Mouse (Mus musculus) limb, embryonic 11.5 days (tissue): ENCODE measurements around the gene Skint11. TPM values are rescaled to one million over a fixed set of nuclear protein-coding genes. Genes with fewer than 3 reads are reported as not detected.
"Not testable (repeated sequence)": the region's sequence is repeated elsewhere in the genome, so short reads cannot be mapped to it uniquely, and the experiment has no call there.

ENCODE experiments used
- ATAC-seq: fragments of 200-750 bp; cut with Nextera tagmentation; 2 replicates; pipeline ENCODE4 v1.8.0; 2017; ENCODE audit warnings: low read depth; ENCODE audit not compliant: insufficient number of reproducible peaks, low FRiP score, low TSS enrichment
- DNase-seq: peaks from one replicate; pipeline ENCODE4 v3.0.0-alpha.2; 2015; ENCODE audit warnings: low spot score
- H3K27ac ChIP-seq: fragments of 300-500 bp; sonication (generic); replicated peaks from 2 replicates; pipeline ENCODE4 v1.5.1; 2014; ENCODE audit warnings: low read depth, mild to moderate bottlenecking, low read length
- H3K27me3 ChIP-seq: fragments of 300-500 bp; sonication (generic); 2 replicates; pipeline ENCODE4 v1.6.1; 2014; ENCODE audit warnings: mild to moderate bottlenecking, low read length, mixed read lengths; ENCODE audit not compliant: control insufficient read depth, insufficient read depth
- H3K36me3 ChIP-seq: fragments of 300-500 bp; sonication (generic); 2 replicates; pipeline ENCODE4 v1.6.1; 2014; ENCODE audit warnings: mild to moderate bottlenecking, low read length, moderate library complexity, mixed read lengths; ENCODE audit not compliant: control insufficient read depth, insufficient read depth
- H3K4me1 ChIP-seq: fragments of 300-500 bp; sonication (generic); 2 replicates; pipeline ENCODE4 v1.6.1; 2014; ENCODE audit warnings: low read length, mixed read lengths; ENCODE audit not compliant: control insufficient read depth, insufficient read depth
- H3K4me2 ChIP-seq: fragments of 300-500 bp; sonication (generic); 2 replicates; pipeline ENCODE4 v1.6.1; 2014; ENCODE audit warnings: low read depth, mild to moderate bottlenecking, moderate library complexity; ENCODE audit not compliant: severe bottlenecking
- H3K4me3 ChIP-seq: fragments of 300-500 bp; sonication (generic); 2 replicates; pipeline ENCODE4 v1.5.1; 2014; ENCODE audit warnings: low read depth, low read length
- H3K9ac ChIP-seq: fragments of 300-500 bp; sonication (generic); 2 replicates; pipeline ENCODE4 v1.6.1; 2014; ENCODE audit warnings: mild to moderate bottlenecking, low read length
- H3K9me3 ChIP-seq: fragments of 300-500 bp; sonication (generic); 2 replicates; pipeline ENCODE4 v1.6.1; 2016; ENCODE audit warnings: low read length; ENCODE audit not compliant: control insufficient read depth
- WGBS: fragments of 180-500 bp; shearing (Covaris S2); extraction: QIAGEN DNeasy Blood & Tissue Kit; methylation state at CpG from one replicate; pipeline ENCODE4 v1.1.7; 2014; 5-methylcytosine and 5-hydroxymethylcytosine counted together
- polyA plus RNA-seq: library from polyadenylated mRNA; unstranded; fragments of >200 nt; fragmentation: Nextera tagmentation; extraction: Ambion mirVana; gene quantifications from 2 replicates; pipeline ENCODE4 v1.2.1, GENCODE M21; 2014

The Skint11 gene
- not detected in 2 replicates for polyA plus RNA-seq

- H3K4me3 ChIP-seq = no peak within 1 kb of the TSS
- DNase-seq (no peak), ATAC-seq (no peak)
- H3K36me3 ChIP-seq = no peaks in the 10 kb centered on the region
- no peak within 1 kb of the TSS for H3K9ac ChIP-seq
- H3K27ac ChIP-seq = no peak within 1 kb of the TSS
- no peaks in the 10 kb centered on the region for H3K4me1 ChIP-seq
- WGBS = 91% methylated on average over 1 of the region's 1 CpGs
- no peaks in the 10 kb centered on the region; the same call in 1 of the 2 replicates for H3K9me3 ChIP-seq
- no peak within 1 kb of the TSS for H3K4me2 ChIP-seq
- no peaks in the 10 kb centered on the region for H3K27me3 ChIP-seq
Measured at GRCm38 (mm10) chr4:114163084-114163483, at the start of gene Skint11. Gene Skint11, plus strand, starts transcription at chr4:114163384.

DNA sequence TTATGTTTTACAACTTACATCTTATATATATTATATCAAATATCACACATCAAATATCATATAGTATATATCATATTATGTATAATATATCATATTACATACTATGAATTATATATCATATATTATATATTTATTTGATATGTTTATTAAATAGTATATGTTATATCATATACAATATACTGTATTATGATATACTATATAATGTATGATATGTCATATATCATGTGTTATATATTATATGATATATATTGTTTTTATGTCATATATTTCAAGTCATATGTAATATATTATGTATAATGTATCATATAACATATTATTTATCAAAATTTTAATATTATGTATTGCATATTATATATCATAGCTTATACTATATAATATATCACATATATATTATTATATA lies 2.0 kb upstream of the Skint11 start:
- Histone ChIP-seq H3K27me3 (no peaks in the 10 kb centered on the region), H3K36me3 (no peaks in the 10 kb centered on the region), H3K4me3 (no peak overlapping the region), H3K9me3 (no peaks in the 10 kb centered on the region; the same call in 1 of the 2 replicates), H3K4me2 (no peak overlapping the region), H3K9ac (no peak overlapping the region), H3K4me1 (no peaks in the 10 kb centered on the region), H3K27ac (no peak overlapping the region)
- DNase-seq = no peak
- ATAC-seq = no peak

DNA sequence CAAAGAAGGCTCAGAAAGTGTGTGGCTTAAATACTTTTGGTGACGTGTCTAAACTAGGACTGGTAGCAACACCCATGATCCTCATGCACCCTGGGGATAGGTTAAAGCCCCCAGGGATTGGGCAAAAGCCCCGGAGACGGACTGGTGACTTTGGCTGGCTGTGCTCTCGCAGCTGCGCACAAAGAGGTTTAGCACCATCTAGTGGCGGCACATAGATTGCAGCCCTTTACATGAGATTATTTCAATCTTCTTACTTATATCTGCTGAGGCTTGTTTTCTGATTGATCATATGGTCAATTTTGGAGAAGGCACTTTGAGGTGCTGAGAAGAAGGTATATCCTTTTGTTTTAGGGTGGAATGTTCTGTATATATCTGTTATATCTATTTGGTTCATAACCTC lies 9.7 kb downstream of the Skint11 start:
- WGBS = 23% methylated on average over 6 of the region's 6 CpGs
- not testable (repeated sequence) for H3K27ac ChIP-seq, H3K4me2 ChIP-seq, ATAC-seq, H3K9ac ChIP-seq, H3K4me3 ChIP-seq, H3K4me1 ChIP-seq, H3K27me3 ChIP-seq, H3K36me3 ChIP-seq, H3K9me3 ChIP-seq, DNase-seq

GRCm38 (mm10) chr4:114256906-114257305 lies 93.7 kb downstream of the Skint11 start:
- not testable (repeated sequence) for H3K9me3 ChIP-seq, ATAC-seq

More at GRCm38 (mm10) chr4:114256906-114257305, 93.7 kb downstream of the Skint11 start:
- DNase-seq, H3K27me3 ChIP-seq, H3K27ac ChIP-seq, H3K9ac ChIP-seq, H3K4me3 ChIP-seq, H3K4me1 ChIP-seq, H3K36me3 ChIP-seq, H3K4me2 ChIP-seq: not testable (repeated sequence)
- WGBS = 63% methylated on average over 1 of the region's 1 CpGs

Other genes starting within 250 kb of the Skint11 start
- gene Skint5, start 163.9 kb upstream of the Skint11 start, polyA plus RNA-seq = not detected in 2 replicates
- gene Trabd2b, start 243.3 kb downstream of the Skint11 start, polyA plus RNA-seq = 0.33 and 0.34 TPM in 2 replicates